Mouse (Mus musculus): ENCODE measurements at regions not wholly inside any gene's neighbourhood (a gene's known extent, or its start where the extent isn't known, plus 50 kb on each side); places are given as distances from the start of the nearest gene placed in this dataset.

DNA sequence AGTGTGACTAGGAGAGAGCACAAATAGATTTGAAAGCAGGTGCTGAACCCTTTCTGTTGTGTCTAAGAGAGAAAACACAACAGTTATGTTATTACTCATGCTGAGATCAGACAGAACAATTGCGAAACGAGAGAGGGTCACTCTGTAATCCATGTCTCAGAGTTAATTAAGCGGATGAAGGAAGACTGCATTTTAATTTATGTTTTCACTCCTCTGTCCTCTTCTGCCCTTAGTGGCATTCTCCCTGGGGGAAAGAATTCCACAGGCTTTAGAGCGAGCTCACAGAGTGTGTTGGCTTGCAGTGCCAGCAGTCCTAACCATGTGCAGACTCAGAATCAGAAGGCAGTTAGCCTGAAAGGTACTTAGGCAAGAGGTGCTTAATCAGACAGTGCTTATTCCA lies 108.4 kb upstream of the Tpk1 start:
- no peak for TF ChIP-seq CTCF (IDR thresholded peaks at IDR 0.05; ENCODE audit: control insufficient read depth, insufficient read depth, insufficient read length)
- no peak for TF ChIP-seq MYOD1 (IDR thresholded peaks at IDR 0.05; ENCODE audit: control insufficient read depth, insufficient read length, low read depth)
- no peak for TF ChIP-seq MAX (IDR thresholded peaks at IDR 0.05)
- no peak for TF ChIP-seq USF1 (IDR thresholded peaks at IDR 0.05; ENCODE audit: low read depth)
- TF ChIP-seq CEBPB (IDR thresholded peaks at IDR 0.05; ENCODE audit: low read depth): peak; percentile 78
- no peak for TF ChIP-seq FOSL1 (IDR thresholded peaks at IDR 0.05; ENCODE audit: insufficient read depth, low read length, poor library complexity, severe bottlenecking)
- no peak for TF ChIP-seq MYOG (IDR thresholded peaks at IDR 0.05; ENCODE audit: control insufficient read depth, extremely low read depth, insufficient read length)
